Mouse (Mus musculus): ENCODE results near the gene Dapk3. TPM values are rescaled to one million over a fixed set of nuclear protein-coding genes. Genes with fewer than 3 reads are reported as not detected.
A peak's percentile ranks its signal among the peaks of the same experiment; 100 is the strongest.

Dapk3 gene
- polyA plus RNA-seq (2015; fragmentation: Nextera tagmentation; extraction: Ambion mirVana): 45.7 and 53.5 TPM in 2 replicates

DNA sequence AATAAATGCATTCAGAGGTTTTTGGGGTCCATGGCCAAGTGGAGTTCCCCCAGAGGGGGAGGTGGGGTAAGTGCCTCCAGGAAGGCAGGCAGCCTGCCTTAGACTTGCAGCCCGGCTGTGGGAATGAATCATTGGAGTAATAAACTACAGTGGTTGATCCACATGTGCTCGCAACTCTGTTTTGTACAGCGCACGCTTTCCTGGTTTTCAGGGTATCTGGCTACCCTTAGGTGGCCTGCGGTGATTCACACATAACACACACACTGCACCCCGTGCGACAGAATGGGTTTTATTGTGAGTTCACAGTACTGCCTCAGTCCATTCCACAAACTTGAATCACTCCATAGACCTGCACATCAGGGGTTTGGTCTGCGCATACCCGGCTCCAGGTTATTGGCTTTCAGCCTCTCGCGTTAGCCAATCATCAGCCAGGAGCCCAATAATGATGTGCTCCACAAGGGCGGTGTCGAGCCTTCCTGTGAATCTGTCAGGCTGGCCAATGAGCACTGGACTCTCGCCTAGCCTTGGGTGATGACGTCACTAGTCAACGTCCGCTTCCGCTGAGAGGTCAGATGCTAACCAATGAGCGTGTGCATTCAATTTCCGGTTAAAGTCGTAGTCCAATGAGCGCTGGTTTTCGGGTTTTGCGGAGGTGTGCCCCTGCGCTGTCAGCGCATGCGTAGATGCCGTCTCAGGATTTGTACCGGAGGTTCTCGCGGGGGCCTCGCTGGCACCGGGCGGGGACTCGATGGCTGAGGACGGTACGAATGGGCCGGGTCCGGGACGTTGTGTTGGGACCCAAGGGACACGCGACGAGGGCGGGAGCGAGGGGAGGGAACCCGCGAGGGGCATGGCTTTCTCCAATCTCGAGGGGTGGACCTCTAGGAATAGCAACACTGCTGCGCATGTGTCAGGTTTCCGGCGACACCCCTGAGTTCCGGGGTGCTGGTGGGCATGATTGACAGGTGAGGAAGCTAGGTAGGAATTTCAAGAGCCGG, at the start of gene Dapk3:
Gene Dapk3, plus strand, starts transcription at position 670 of the 998 bp plus-strand sequence.
- H3K4me2 ChIP-seq: peak within 1 kb of the TSS; percentile 54
- ATAC-seq (ENCODE audit: insufficient number of reproducible peaks, low FRiP score, low TSS enrichment, low read depth): peak; percentile 92
- H3K27ac ChIP-seq: peak within 1 kb of the TSS; percentile 89
- no peaks in the 10 kb centered on the region for H3K27me3 ChIP-seq
- H3K4me3 ChIP-seq: peak within 1 kb of the TSS; percentile 73
- peak within 1 kb of the TSS; percentile 57 for H3K9ac ChIP-seq
- H3K4me1 ChIP-seq: peaks cover 64% of the 10 kb centered on the region
- peaks cover 81% of the 10 kb centered on the region for H3K36me3 ChIP-seq
- 4% methylated on average over 53 of the region's 53 CpGs for WGBS
- no peaks in the 10 kb centered on the region for H3K9me3 ChIP-seq

DNA sequence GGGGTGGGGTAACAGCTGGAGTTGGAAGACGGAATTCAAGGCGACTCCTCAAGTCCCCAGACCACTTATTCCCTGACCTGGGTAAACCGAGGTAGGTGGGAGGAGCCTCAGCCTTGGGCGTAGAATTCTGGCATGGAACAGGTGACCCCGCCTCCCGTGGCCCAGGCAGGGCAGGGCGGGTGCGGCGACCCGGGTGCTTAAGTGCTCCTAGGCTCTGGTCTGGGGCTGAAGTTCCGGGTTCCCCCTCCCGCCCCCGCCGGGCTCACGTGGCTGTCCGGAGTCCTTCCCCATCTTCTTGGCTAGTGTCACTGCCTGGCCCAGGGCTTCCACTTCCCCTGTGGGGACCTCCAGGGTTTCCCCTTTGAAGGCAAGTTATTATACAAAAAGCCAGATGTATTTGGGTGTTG, 48.6 kb upstream of the Dapk3 start:
- no peaks in the 10 kb centered on the region for H3K9me3 ChIP-seq
- 2% methylated on average over 16 of the region's 16 CpGs for WGBS
- H3K27me3 ChIP-seq: peaks cover 24% of the 10 kb centered on the region
- H3K4me2 ChIP-seq: no peak overlapping the region; the same call in 1 of the 2 replicates
- H3K27ac ChIP-seq: no peak overlapping the region
- no peak for ATAC-seq (ENCODE audit: insufficient number of reproducible peaks, low FRiP score, low TSS enrichment, low read depth)
- no peak overlapping the region for H3K4me3 ChIP-seq
- H3K4me1 ChIP-seq: peaks cover 45% of the 10 kb centered on the region
- H3K36me3 ChIP-seq: no peaks in the 10 kb centered on the region
- no peak overlapping the region for H3K9ac ChIP-seq

DNA sequence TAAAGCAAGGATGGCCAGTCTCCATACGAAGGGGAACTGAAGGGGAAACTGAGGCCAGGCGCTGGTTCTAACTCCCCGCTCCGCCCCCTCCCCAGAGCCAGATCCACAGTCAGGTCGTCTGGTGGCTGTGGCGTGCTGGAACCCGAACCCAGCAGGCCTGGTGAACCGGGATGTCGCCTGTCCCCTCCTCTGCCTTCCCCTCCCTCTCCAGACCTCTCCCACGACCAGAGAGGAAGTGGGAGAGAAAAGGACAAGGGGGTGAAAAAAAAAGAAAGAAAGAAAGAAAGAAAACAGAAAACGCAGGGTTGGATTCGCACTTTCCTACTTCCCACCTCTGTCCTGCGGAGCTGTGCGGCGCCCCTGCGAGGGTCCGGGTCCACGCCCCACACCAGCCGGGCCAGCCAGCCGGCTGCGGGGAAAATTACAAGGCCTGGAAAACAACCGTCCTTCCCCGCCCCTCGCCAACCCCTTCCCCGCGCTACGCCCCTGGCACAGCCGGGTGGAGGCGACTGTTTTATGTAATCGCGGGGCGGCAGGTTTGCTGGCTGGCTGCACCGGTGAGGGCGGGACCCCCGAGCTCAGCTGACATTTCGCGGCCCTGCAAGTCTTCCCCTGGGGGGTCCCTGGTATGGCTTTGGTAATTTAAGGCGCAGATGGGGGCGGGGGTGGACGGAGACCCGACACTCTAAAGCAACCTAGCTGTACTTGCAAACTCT, 47.7 kb upstream of the Dapk3 start, which contains the start of gene Zbtb7a:
Gene Zbtb7a, plus strand, starts transcription at position 255 of the 716 bp plus-strand sequence.
- H3K9me3 ChIP-seq: no peaks in the 10 kb centered on the region
- WGBS: 4% methylated on average over 40 of the region's 41 CpGs
- H3K9ac ChIP-seq: peak within 1 kb of the TSS; percentile 91
- peak within 1 kb of the TSS; percentile 95 for H3K4me2 ChIP-seq
- H3K36me3 ChIP-seq: no peaks in the 10 kb centered on the region
- peak within 1 kb of the TSS; percentile 94 for H3K4me3 ChIP-seq
- peaks cover 24% of the 10 kb centered on the region for H3K27me3 ChIP-seq
- H3K27ac ChIP-seq: peak within 1 kb of the TSS; percentile 99
- H3K4me1 ChIP-seq: peaks cover 45% of the 10 kb centered on the region
- ATAC-seq (ENCODE audit: insufficient number of reproducible peaks, low FRiP score, low TSS enrichment, low read depth): no peak

DNA sequence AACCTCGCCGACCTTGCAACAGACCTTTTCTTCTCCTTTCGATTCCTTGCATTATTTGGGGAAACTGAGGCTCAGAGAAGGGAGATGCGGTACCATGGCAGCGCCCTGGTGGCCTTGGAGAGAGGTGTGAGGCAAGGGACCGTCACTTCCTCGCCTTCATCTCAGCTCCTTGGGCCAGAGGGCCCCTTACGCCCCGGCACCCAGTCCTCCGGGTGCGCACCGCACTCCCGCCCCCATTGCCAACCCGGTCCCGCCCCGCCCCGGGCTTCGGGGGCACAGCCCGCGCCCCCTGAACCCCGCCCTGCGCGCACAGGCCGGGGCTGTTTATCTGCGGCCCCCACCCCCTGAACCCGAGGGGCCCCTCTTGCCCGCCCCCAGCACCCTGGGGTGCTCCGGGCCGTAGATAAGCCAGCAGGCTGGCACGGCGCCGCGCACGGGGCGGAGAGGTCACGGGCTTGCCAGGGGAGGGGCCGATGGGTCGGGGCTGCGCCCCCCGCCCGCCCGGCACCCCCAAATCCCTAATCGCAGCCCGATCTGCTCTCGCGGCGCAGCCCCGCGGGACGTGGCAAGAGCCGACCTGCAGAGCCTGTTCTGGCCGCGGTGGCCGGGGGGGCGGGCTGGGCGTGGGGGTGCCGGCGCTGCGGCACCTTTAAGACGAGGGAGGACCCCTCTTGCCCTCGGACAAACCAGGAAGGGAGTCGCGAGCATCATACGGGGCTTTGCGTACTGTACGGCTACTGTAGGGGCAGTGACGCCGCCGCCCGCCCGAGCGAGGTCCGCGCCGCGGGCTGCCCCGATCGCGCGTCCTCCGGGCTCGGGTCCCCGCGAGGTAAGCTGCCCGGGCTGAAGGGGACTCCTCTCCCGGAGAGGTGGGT, 46.7 kb upstream of the Dapk3 start:
- peak overlapping the region; percentile 94 for H3K4me3 ChIP-seq
- H3K27ac ChIP-seq: peak overlapping the region; percentile 99
- peaks cover 53% of the 10 kb centered on the region for H3K4me1 ChIP-seq
- no peaks in the 10 kb centered on the region for H3K36me3 ChIP-seq
- no peak for ATAC-seq (ENCODE audit: insufficient number of reproducible peaks, low FRiP score, low TSS enrichment, low read depth)
- under 1% methylated on average over 81 of the region's 86 CpGs for WGBS
- H3K4me2 ChIP-seq: peak overlapping the region; percentile 95
- H3K9me3 ChIP-seq: no peaks in the 10 kb centered on the region
- peak overlapping the region; percentile 91 for H3K9ac ChIP-seq
- H3K27me3 ChIP-seq: peaks cover 24% of the 10 kb centered on the region

DNA sequence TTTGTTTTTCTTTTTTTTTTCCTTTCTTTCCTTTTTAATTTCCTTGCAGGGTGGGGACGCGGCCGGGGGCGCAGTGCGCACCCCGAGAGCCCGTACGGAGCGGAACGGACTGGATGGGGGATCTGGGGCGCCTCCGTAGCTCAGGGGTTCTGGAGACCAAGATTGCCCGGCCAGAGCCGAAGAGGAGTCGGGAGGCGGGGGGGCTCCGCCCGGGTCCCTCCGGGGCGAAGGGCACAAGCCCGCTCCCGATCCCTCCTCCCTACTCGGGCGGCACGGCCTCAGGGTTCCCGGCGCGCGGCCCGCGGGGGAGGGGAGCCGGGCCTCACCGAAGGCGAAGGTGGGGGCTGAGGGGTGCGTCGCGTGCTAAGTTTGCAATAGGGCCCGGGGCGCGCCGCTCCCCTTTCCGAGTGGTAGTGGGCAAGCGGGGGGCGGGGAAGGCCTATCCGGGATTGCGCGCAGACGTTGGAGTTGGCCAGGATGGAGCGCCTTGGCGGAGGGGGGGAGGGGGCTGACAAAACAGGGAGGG, 46.0 kb upstream of the Dapk3 start:
- under 1% methylated on average over 38 of the region's 50 CpGs for WGBS
- Histone ChIP-seq H3K36me3 (0 out of 2 replicates have a peak, but pooled peaks cover under 1% of the 10 kb centered on the region), H3K9me3 (no peaks in the 10 kb centered on the region), H3K4me1 (peaks cover 60% of the 10 kb centered on the region), H3K27me3 (peaks cover 24% of the 10 kb centered on the region), H3K27ac (peak overlapping the region; percentile 99), H3K4me3 (peak overlapping the region; percentile 94), H3K9ac (peak overlapping the region; percentile 91), H3K4me2 (peak overlapping the region; percentile 95)
- peak; percentile 49; the same call in 1 of the 2 replicates for ATAC-seq (ENCODE audit: insufficient number of reproducible peaks, low FRiP score, low TSS enrichment, low read depth)

DNA sequence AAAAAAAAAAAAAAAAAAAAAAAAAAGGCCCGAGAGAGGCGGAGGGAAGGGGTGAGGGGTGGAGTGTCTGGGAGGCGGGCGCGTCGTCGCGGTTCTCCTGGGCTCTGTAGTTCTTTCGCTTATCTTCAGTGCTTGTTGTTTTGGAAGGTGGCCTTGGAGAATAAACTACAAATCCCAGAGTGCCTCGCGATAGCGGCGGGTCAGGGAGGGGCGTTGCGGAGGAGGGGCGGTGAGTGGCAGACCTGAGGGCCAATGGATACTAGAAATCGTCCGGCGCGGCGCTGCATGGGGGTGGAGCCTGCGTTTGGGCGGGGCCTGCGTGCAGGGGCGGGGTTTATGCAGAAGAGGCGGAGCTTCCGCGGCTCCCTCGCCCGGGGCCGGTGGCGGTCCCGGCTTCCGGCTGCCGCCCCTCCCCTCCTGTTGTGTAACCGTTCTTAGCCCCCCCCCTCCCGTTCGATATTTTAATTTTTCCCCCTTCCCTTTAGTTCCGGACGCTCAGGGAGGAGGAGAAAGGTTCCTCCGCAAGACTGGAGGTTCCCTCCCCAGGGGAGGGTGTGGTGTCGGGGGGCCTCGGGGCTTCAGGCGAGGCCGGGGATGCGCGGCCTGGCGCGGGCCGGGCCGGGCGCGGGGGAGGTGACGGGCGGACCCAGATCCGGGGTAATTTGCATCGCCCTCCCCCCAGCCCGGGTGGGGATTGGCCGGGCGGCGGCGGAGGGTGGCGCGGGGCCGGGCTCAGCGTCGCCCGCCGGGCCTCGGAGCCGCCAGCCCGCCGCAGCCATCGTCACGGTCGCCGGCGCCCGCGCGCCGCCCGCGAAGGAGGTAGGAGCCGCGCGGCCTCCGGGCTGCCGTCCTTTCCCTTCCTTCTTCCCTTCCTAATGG, 45.3 kb upstream of the Dapk3 start:
- H3K4me1 ChIP-seq: peaks cover 67% of the 10 kb centered on the region
- peak overlapping the region; percentile 94 for H3K4me3 ChIP-seq
- H3K36me3 ChIP-seq: 0 out of 2 replicates have a peak, but pooled peaks cover 2% of the 10 kb centered on the region
- peak overlapping the region; percentile 99 for H3K27ac ChIP-seq
- peak overlapping the region; percentile 91 for H3K9ac ChIP-seq
- ATAC-seq (ENCODE audit: insufficient number of reproducible peaks, low FRiP score, low TSS enrichment, low read depth): peak; percentile 93
- H3K9me3 ChIP-seq: no peaks in the 10 kb centered on the region
- WGBS: under 1% methylated on average over 49 of the region's 89 CpGs
- H3K27me3 ChIP-seq: peaks cover 24% of the 10 kb centered on the region
- H3K4me2 ChIP-seq: peak overlapping the region; percentile 89

DNA sequence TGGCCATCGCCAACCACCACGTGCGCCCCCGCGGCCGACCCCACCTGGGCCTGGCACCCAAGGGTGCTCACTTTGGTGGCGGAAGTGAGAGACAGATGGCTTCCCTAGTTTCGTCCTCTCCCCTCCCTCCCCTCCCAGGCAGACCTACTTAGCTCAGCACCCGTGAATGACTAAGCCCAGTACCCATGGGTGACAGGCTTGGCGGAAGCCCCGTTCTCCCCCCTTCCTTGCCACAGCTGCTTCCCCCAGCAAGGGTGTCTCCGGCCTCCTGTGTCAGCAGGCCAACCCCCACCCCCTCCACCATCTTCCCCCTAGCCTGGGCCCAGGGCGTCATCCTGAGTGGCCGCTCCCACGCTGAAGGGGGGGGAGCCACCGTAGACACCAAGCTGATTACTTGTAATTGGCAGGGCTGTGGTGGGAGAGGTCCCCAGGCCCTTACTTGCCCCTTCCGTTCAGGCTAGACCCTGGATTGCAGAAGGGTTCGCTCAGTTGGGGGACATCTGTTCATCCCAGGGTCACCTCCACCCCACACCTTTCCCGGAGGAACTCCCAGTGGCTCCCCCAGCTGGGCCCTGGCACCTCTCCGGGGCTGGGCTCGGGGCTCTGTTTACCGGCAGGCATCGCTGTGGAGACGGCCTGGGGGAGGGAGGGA, 44.5 kb upstream of the Dapk3 start:
- peak overlapping the region; percentile 82 for H3K9ac ChIP-seq
- H3K36me3 ChIP-seq: 0 out of 2 replicates have a peak, but pooled peaks cover 2% of the 10 kb centered on the region
- H3K27ac ChIP-seq: peak overlapping the region; percentile 87
- H3K4me2 ChIP-seq: peak overlapping the region; percentile 89
- peaks cover 74% of the 10 kb centered on the region for H3K4me1 ChIP-seq
- H3K27me3 ChIP-seq: peaks cover 19% of the 10 kb centered on the region
- WGBS: 2% methylated on average over 21 of the region's 24 CpGs
- no peak for ATAC-seq (ENCODE audit: insufficient number of reproducible peaks, low FRiP score, low TSS enrichment, low read depth)
- H3K4me3 ChIP-seq: peak overlapping the region; percentile 94
- H3K9me3 ChIP-seq: no peaks in the 10 kb centered on the region

DNA sequence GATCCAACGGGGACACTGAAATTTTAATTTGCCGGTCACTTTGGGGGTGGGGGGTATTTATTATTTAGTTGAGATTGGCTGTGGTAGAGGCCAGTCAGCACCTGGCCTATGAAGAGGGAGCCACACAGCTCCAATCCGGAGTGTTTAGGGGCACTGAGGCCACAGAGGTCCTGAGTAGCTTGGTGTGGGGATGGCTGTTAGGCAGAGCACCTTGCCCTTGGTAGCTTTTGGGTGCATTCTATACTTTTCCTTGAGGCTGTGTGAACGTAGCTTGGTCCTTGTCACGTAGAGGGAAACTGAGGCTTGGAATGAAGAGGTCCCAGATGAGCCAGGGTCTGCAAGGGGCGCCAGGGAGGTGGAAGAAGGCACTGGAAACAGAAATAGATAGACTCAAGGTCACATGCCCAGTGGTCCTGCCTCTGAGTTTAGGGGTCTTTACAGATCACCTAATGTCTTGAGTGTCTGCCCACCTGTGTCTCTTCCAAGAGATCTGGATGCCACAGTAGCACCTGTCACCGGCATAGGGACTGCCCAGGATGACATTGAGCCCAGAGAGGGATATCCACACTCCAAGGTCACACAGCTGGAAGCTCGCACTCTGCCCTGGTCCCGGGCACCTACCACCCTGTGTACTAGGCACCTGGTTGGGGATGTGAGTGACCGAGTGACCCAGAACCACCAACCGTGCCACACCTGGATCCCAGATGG, 43.8 kb upstream of the Dapk3 start:
- Histone ChIP-seq H3K9me3 (no peaks in the 10 kb centered on the region), H3K4me2 (peak overlapping the region; percentile 89), H3K27me3 (peaks cover 17% of the 10 kb centered on the region), H3K4me3 (peak overlapping the region; percentile 94), H3K9ac (peak overlapping the region; percentile 82; the same call in 1 of the 2 replicates), H3K36me3 (peaks cover 8% of the 10 kb centered on the region), H3K4me1 (peaks cover 77% of the 10 kb centered on the region), H3K27ac (peak overlapping the region; percentile 87)
- no peak for ATAC-seq (ENCODE audit: insufficient number of reproducible peaks, low FRiP score, low TSS enrichment, low read depth)
- 48% methylated on average over 11 of the region's 11 CpGs for WGBS

DNA sequence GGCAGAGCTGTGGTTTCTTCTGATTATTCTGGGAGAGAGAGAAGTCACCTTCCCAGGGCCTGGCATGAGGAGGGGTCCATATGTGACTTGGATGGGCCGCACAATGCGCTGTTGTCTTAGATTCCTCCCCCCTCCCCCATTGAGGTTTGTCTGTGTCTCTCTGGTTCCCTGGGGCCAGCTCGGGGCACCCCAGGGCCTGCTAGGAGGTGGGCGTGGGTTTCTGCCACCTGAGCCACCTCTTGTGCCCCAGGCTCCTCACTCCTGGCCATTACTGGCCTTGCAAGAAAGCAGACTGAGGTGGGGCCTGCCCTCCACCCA, 43.3 kb upstream of the Dapk3 start:
- no peaks in the 10 kb centered on the region for H3K9me3 ChIP-seq
- H3K4me1 ChIP-seq: peaks cover 72% of the 10 kb centered on the region
- H3K4me2 ChIP-seq: peak overlapping the region; percentile 89
- H3K27me3 ChIP-seq: peaks cover 12% of the 10 kb centered on the region
- peak overlapping the region; percentile 74 for H3K27ac ChIP-seq
- peak overlapping the region; percentile 94 for H3K4me3 ChIP-seq
- H3K36me3 ChIP-seq: peaks cover 14% of the 10 kb centered on the region
- WGBS: 79% methylated on average over 4 of the region's 4 CpGs
- H3K9ac ChIP-seq: 0 out of 2 replicates have a peak overlapping the region, but pooled peaks have one; percentile 82
- no peak for ATAC-seq (ENCODE audit: insufficient number of reproducible peaks, low FRiP score, low TSS enrichment, low read depth)
